Mouse (Mus musculus): ENCODE data around the gene 4930452B06Rik.

GRCm38 (mm10) chr14:8610108-8610507 lies 55.9 kb downstream of the 4930452B06Rik start:
- no peak for TF ChIP-seq CTCF (IDR thresholded peaks at IDR 0.05; ENCODE audit: borderline replicate concordance, insufficient read depth, low read depth, low read length)
- TF ChIP-seq POLR2A (IDR thresholded peaks at IDR 0.05; ENCODE audit: borderline replicate concordance, insufficient read depth, low read length): no peak

Measured in cerebellum, adult 2 months (tissue).